Mouse (Mus musculus): ENCODE data around the gene Gm8206. TPM values are rescaled to one million over a fixed set of nuclear protein-coding genes. Genes with fewer than 3 reads are reported as not detected.
"Not testable (repeated sequence)": the region's sequence is repeated elsewhere in the genome, so short reads cannot be mapped to it uniquely, and the experiment has no call there.

Gm8206 gene
- 0.57 and 0.68 TPM in 2 replicates for polyA plus RNA-seq (2015; fragmentation: Nextera tagmentation; extraction: Ambion mirVana)

- H3K4me1 ChIP-seq (replicated peaks); H3K4me3 ChIP-seq; H3K36me3 ChIP-seq; H3K27me3 ChIP-seq; H3K9me3 ChIP-seq (replicated peaks); H3K9ac ChIP-seq; H3K4me2 ChIP-seq; H3K27ac ChIP-seq; ATAC-seq (replicated peaks; ENCODE audit: insufficient number of reproducible peaks, insufficient read depth, low FRiP score, low read depth): not testable (repeated sequence)
- WGBS, result 78% methylated on average over 2 of the region's 3 CpGs
Measured at GRCm38 (mm10) chr14:6093842-6094241, at the start of gene Gm8206. Gene Gm8206 (minus strand): TSS chr14:6093942.

DNA sequence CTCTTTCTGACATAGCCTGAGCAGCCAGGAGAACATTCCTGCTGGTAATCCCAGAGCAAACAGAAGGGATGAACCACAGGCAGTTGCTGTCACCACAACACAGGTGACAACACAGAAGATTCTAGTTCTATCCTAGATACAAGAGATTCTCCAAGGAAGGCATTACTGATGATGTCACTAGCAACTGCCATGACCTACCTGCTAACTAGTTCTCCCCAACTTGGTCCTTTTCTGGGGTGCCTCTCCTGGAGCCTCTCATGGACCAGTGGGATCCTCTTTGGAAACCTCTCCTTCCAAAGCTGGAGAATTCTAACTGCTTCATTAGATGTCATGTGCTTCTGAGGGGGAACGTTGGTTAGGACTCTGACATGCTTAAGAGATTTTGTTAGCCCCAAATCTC, 32.0 kb upstream of the Gm8206 start, which contains the start of gene Gm3476:
Gm3476 (minus strand) TSS at position 101 of the 400 bp plus-strand sequence.
- not testable (repeated sequence) for H3K4me1 ChIP-seq (replicated peaks); ATAC-seq (replicated peaks; ENCODE audit: insufficient number of reproducible peaks, insufficient read depth, low FRiP score, low read depth); H3K27ac ChIP-seq; H3K4me2 ChIP-seq; H3K4me3 ChIP-seq; H3K9me3 ChIP-seq (replicated peaks); H3K36me3 ChIP-seq; H3K27me3 ChIP-seq; H3K9ac ChIP-seq
- WGBS, result no CpG with 5 or more reads among the region's 1 CpGs

- Histone ChIP-seq H3K4me3 (peak within 1 kb of the TSS; percentile 47), H3K4me2 (peak within 1 kb of the TSS; percentile 61), H3K27ac (0 out of 2 replicates have a peak within 1 kb of the TSS, but pooled peaks have one; percentile 9)
- under 1% methylated on average over 29 of the region's 51 CpGs for WGBS
- not testable (repeated sequence) for H3K4me1 ChIP-seq (replicated peaks); H3K36me3 ChIP-seq; H3K9me3 ChIP-seq (replicated peaks); H3K27me3 ChIP-seq; H3K9ac ChIP-seq
- ATAC-seq (replicated peaks; ENCODE audit: insufficient number of reproducible peaks, insufficient read depth, low FRiP score, low read depth), result peak; percentile 79; the same call in 1 of the 2 replicates
Measured at GRCm38 (mm10) chr14:6108272-6108925, 14.7 kb upstream of the Gm8206 start, which contains the start of gene Gm3468. Gene Gm3468 (minus strand): TSS chr14:6108665.

DNA sequence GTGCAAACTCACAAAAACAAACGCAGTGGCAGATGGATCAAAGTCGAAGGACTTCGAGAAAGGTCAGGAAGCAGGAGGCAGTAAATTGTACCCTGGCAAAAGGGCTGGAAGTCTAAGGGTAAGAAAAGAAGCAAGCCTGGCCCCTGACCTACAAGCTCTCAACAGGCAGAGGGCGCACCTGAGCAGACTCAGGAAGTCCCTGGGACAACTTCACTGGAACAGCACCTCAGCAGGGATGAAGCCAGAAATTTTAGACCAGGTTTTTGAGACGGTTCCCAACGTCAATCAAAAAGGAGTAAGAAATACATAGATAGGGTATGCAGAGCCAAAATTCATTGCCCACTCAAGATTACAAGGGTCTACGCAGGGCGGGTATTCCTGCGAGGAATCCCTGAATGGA, 13.8 kb upstream of the Gm8206 start:
- not testable (repeated sequence) for H3K9me3 ChIP-seq (replicated peaks); H3K27ac ChIP-seq; H3K4me1 ChIP-seq (replicated peaks); H3K9ac ChIP-seq; H3K36me3 ChIP-seq; H3K27me3 ChIP-seq; ATAC-seq (replicated peaks; ENCODE audit: insufficient number of reproducible peaks, insufficient read depth, low FRiP score, low read depth)
- Histone ChIP-seq H3K4me2 (peak overlapping the region; percentile 61), H3K4me3 (peak overlapping the region; percentile 47)
- WGBS, result 9% methylated on average over 9 of the region's 9 CpGs

DNA sequence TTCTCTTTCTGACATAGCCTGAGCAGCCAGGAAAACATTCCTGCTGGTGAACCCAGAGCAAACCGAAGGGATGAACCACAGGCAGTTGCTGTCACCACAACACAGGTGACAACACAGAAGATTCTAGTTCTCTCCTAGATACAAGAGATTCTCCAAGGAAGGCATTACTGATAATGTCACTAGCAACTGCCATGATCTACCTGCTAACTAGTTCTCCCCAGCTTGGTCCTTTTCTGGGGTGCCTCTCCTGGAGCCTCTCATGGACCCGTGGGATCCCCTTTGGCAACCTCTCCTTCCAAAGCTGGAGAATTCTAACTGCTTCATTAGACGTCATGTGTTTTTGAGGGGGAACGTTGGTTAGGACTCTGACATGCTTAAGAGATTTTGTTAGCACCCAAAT, 35.6 kb downstream of the Gm8206 start, which contains the start of gene Gm6337:
Gm6337 (minus strand) TSS at position 101 of the 400 bp plus-strand sequence.
- not testable (repeated sequence) for H3K4me2 ChIP-seq

DNA sequence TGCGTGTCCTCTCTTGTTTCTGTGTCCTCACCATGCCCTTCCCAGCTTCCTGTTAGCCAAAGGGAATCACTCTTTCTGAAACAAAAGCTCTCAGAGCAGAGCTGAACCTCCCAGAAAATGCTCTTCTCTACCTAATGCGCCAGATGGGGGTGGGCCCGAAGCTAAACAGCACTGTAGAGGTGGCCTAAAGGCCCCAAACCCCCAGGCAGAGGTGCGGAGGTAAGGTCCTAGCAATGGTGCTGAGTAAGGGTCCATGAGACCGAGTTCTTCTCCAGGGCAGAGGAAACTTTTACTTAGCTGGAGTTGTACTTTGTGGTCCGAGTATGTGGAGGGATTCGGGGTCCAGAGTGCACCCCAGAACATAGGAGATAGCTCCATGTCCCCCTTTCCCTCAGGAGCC, 106.6 kb downstream of the Gm8206 start:
- H3K4me2 ChIP-seq; H3K4me3 ChIP-seq; H3K9me3 ChIP-seq (replicated peaks); ATAC-seq (replicated peaks; ENCODE audit: insufficient number of reproducible peaks, insufficient read depth, low FRiP score, low read depth); H3K27ac ChIP-seq; H3K27me3 ChIP-seq; H3K36me3 ChIP-seq; H3K9ac ChIP-seq; H3K4me1 ChIP-seq (replicated peaks): not testable (repeated sequence)
- 72% methylated on average over 7 of the region's 7 CpGs for WGBS

More for the DNA sequence above, 35.6 kb downstream of the Gm8206 start, which contains the start of gene Gm6337:
- H3K9ac ChIP-seq; ATAC-seq (replicated peaks; ENCODE audit: insufficient number of reproducible peaks, insufficient read depth, low FRiP score, low read depth); H3K36me3 ChIP-seq; H3K27me3 ChIP-seq; H3K9me3 ChIP-seq (replicated peaks); H3K4me3 ChIP-seq; H3K4me1 ChIP-seq (replicated peaks); H3K27ac ChIP-seq: not testable (repeated sequence)
- 75% methylated on average over 3 of the region's 4 CpGs for WGBS

- not testable (repeated sequence) for H3K4me1 ChIP-seq (replicated peaks); H3K4me2 ChIP-seq; H3K9me3 ChIP-seq (replicated peaks); H3K27me3 ChIP-seq; H3K4me3 ChIP-seq; H3K27ac ChIP-seq; ATAC-seq (replicated peaks; ENCODE audit: insufficient number of reproducible peaks, insufficient read depth, low FRiP score, low read depth); H3K9ac ChIP-seq; H3K36me3 ChIP-seq
- WGBS, result 56% methylated on average over 2 of the region's 2 CpGs
Measured at GRCm38 (mm10) chr14:5979037-5979436, 114.7 kb downstream of the Gm8206 start, which contains the start of gene Gm3453. Gene Gm3453 (minus strand): TSS chr14:5979137.

Other genes starting within 250 kb of the Gm8206 start
- 0.06 and 0.08 TPM in 2 replicates for gene Gm8237, start 213.6 kb downstream of the Gm8206 start, polyA plus RNA-seq (2015; fragmentation: Nextera tagmentation; extraction: Ambion mirVana)
- 0.37 and 0.38 TPM in 2 replicates for gene Gm3248, start 132.2 kb downstream of the Gm8206 start, polyA plus RNA-seq (2015; fragmentation: Nextera tagmentation; extraction: Ambion mirVana)
- not detected in 2 replicates for gene Gm3453, start 114.8 kb downstream of the Gm8206 start, polyA plus RNA-seq (2015; fragmentation: Nextera tagmentation; extraction: Ambion mirVana)
- gene Gm6337, start 35.7 kb downstream of the Gm8206 start, polyA plus RNA-seq (2015; fragmentation: Nextera tagmentation; extraction: Ambion mirVana), result 0.08 TPM in 1 of 2 replicates, not detected in the other
- gene Gm3468, start 14.7 kb upstream of the Gm8206 start, polyA plus RNA-seq (2015; fragmentation: Nextera tagmentation; extraction: Ambion mirVana), result 2.1 and 2.3 TPM in 2 replicates
- gene Gm3476, start 31.9 kb upstream of the Gm8206 start, polyA plus RNA-seq (2015; fragmentation: Nextera tagmentation; extraction: Ambion mirVana), result not detected in 2 replicates
- gene Gm21560, start 125.3 kb upstream of the Gm8206 start, polyA plus RNA-seq (2015; fragmentation: Nextera tagmentation; extraction: Ambion mirVana), result not detected in 2 replicates
- gene Gm3411, start 193.3 kb upstream of the Gm8206 start, polyA plus RNA-seq (2015; fragmentation: Nextera tagmentation; extraction: Ambion mirVana), result 2.6 and 2.7 TPM in 2 replicates
- gene Gm21103, start 210.9 kb upstream of the Gm8206 start, polyA plus RNA-seq (2015; fragmentation: Nextera tagmentation; extraction: Ambion mirVana), result 0.21 and 0.22 TPM in 2 replicates
- gene Gm3618, start 249.7 kb upstream of the Gm8206 start, polyA plus RNA-seq (2015; fragmentation: Nextera tagmentation; extraction: Ambion mirVana), result not detected in 2 replicates

Measured in heart, embryonic 15.5 days (tissue).